9 mouse cellular contexts compared by ENCODE assay signal in the genomic region with DNA sequence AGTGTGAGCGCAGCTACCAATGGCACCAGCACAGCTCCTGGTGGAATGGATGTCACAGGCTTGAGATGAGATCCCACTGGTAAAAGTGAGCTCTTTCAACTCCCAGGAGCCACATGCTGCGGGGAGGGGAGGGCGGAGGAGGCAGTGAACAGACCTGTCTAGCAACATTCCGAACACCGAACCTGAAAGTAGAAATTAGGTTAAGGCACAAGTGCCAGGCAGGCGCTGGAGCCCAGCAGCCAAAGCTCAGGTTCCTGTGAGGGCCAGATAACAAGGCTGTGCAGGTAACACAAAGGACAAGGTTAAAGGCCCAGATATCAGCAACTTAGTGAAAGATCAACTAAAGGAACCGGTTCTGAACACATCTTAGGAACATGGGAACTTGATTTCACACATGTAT. TPM values are rescaled to one million over a fixed set of nuclear protein-coding genes. Genes with fewer than 3 reads are reported as not detected.
DNase-seq lines count a peak whose midpoint lies in the region; ATAC-seq and TF ChIP-seq lines count a peak whose summit lies in the region.
"Had no signal": no experiment of that assay in that cellular context is flagged by ENCODE, and none has a peak within 500 bp of the region (broad histone marks: within the 10 kb centered on the region; RNA-seq: fewer than 3 reads in every experiment).

No protein-coding gene starts in this region.

- no peak overlapping the region for H3K4me2 ChIP-seq in liver, embryonic 11.5 days
- H3K4me2 ChIP-seq: neural tube, embryonic 12.5 days had no signal

- WGBS in liver, adult 2 months, result 47% methylated on average over 7 of the region's 7 CpGs
- WGBS in liver, embryonic 11.5 days, result 76% methylated on average over 7 of the region's 7 CpGs

- TF ChIP-seq POLR2A in liver, adult 2 months (IDR thresholded peaks at IDR 0.05; ENCODE audit: extremely low read depth, insufficient read depth, low read length), result no peak

- no peak for TF ChIP-seq CTCF in liver, adult 2 months (IDR thresholded peaks at IDR 0.05; ENCODE audit: low read depth, low read length)

- no peaks in the 10 kb centered on the region for H3K27me3 ChIP-seq in liver, adult 2 months (ENCODE audit: control insufficient read depth, insufficient read depth, low read length)
- H3K27me3 ChIP-seq in liver, embryonic 11.5 days (replicated peaks; ENCODE audit: control insufficient read depth, insufficient read depth, low read length), result no peaks in the 10 kb centered on the region
- H3K27me3 ChIP-seq: neural tube, embryonic 12.5 days had no signal

- H3K27ac ChIP-seq in liver, adult 2 months (replicated peaks; ENCODE audit: insufficient read depth, low read depth, low read length), result no peak overlapping the region
- no peak overlapping the region for H3K27ac ChIP-seq in liver, embryonic 11.5 days (ENCODE audit: low read depth, low read length)
- H3K27ac ChIP-seq: neural tube, embryonic 12.5 days had no signal

- no peaks in the 10 kb centered on the region for H3K36me3 ChIP-seq in liver, adult 2 months (ENCODE audit: control insufficient read depth, insufficient read depth, low read length)
- no peaks in the 10 kb centered on the region for H3K36me3 ChIP-seq in liver, embryonic 11.5 days (ENCODE audit: control insufficient read depth, insufficient read depth, low read length)
- H3K36me3 ChIP-seq: neural tube, embryonic 12.5 days had no signal

- no peak overlapping the region for H3K9ac ChIP-seq in liver, adult 2 months (ENCODE audit: low read depth, low read length)
- no peak overlapping the region for H3K9ac ChIP-seq in liver, embryonic 11.5 days (ENCODE audit: low read depth, low read length)
- H3K9ac ChIP-seq: neural tube, embryonic 12.5 days had no signal

- ATAC-seq in liver, embryonic 11.5 days (replicated peaks; ENCODE audit: low FRiP score), result no peak

- peak; percentile 78 for DNase-seq in liver, adult 2 months (ENCODE audit: extremely low read depth, low read depth, low spot score)
- no peak for DNase-seq in liver, embryonic 11.5 days (ENCODE audit: low spot score)
- DNase-seq in forelimb bud, embryonic 11.5 days (ENCODE audit: low read depth, low spot score), result peak; percentile 26
- peak; percentile 74 for DNase-seq in kidney, postnatal 10 days
- DNase-seq in lung, postnatal 4 days, result peak; percentile 74 to 88
- DNase-seq in gastrocnemius, postnatal 14 days, result no peak
- no peak for DNase-seq in thymus, postnatal 14 days
- no peak for DNase-seq in cerebellum, postnatal 36 days

- no peak overlapping the region for H3K4me3 ChIP-seq in liver, adult 2 months (ENCODE audit: insufficient read depth, low read depth, low read length)
- H3K4me3 ChIP-seq in liver, embryonic 11.5 days (ENCODE audit: low read depth, low read length), result no peak overlapping the region
- H3K4me3 ChIP-seq: neural tube, embryonic 12.5 days had no signal

- H3K79me2 ChIP-seq in liver, adult 2 months (ENCODE audit: control insufficient read depth, insufficient read depth, low read length), result peaks cover 25% of the 10 kb centered on the region

- no peaks in the 10 kb centered on the region for H3K9me3 ChIP-seq in liver, embryonic 11.5 days (ENCODE audit: control insufficient read depth, low read length)
- H3K9me3 ChIP-seq: neural tube, embryonic 12.5 days had no signal

- peaks cover 25% of the 10 kb centered on the region for H3K4me1 ChIP-seq in liver, adult 2 months (ENCODE audit: control insufficient read depth, insufficient read depth, low read length)
- H3K4me1 ChIP-seq in liver, embryonic 11.5 days (replicated peaks; ENCODE audit: control insufficient read depth, insufficient read depth, low read length), result no peaks in the 10 kb centered on the region; the same call in 1 of the 2 replicates

- intact Hi-C loops in gastrocnemius, postnatal 14 days (cut with DNase I; ENCODE audit: low total_unique reads), result no loop called here

RNA-seq across cellular contexts. Expression of gene Wwc1, which starts 54.7 kb away (rescaled TPM):
- 11.3 and 15.7 TPM in 2 replicates for total RNA-seq in liver, adult 2 months (2014; rRNA removed)
- 25.0 and 32.7 TPM in 2 replicates for polyA plus RNA-seq in liver, adult 2 months (2012; rRNA removed)
- 2.2 and 4.1 TPM in 2 replicates for polyA plus RNA-seq in liver, embryonic 11.5 days (2014; fragmentation: Nextera tagmentation; extraction: Ambion mirVana)
- total RNA-seq in gastrocnemius, postnatal 14 days (2021), result under 1 TPM; 0.23 to 0.55 TPM

Comparison
In these comparisons a context has a peak if more than half of its experiments do, and no peak if none do; other contexts are left out.
1. DNase-seq: peak in liver, adult 2 months (single experiment), forelimb bud, embryonic 11.5 days (single experiment), kidney, postnatal 10 days (single experiment) and lung, postnatal 4 days (2 of 2); none in liver, embryonic 11.5 days (single experiment), gastrocnemius, postnatal 14 days (single experiment), thymus, postnatal 14 days (single experiment) and cerebellum, postnatal 36 days (0 of 2).